Mouse (Mus musculus) spleen, adult 10 weeks (tissue): ENCODE results near the gene Tas2r103. TPM values are rescaled to one million over a fixed set of nuclear protein-coding genes. Genes with fewer than 3 reads are reported as not detected.

Source experiments
- polyA plus RNA-seq: library from polyadenylated mRNA; stranded (reverse); fragments of 350-450 nt; fragmentation: Illumina TruSeq; extraction: RNeasy Lipid Tissue Mini Kit (QIAGEN cat#74804); gene quantifications from one replicate; pipeline ENCODE4 v1.2.3, GENCODE M21; 2015; ENCODE audit warnings: low replicate concordance; ENCODE audit not compliant: insufficient read depth

Tas2r103 gene
- polyA plus RNA-seq, result not detected

GRCm38 (mm10) chr6:133037001-133037400 lies at the start of gene Tas2r103:
Tas2r103 (minus strand) TSS chr6:133037101.

DNA sequence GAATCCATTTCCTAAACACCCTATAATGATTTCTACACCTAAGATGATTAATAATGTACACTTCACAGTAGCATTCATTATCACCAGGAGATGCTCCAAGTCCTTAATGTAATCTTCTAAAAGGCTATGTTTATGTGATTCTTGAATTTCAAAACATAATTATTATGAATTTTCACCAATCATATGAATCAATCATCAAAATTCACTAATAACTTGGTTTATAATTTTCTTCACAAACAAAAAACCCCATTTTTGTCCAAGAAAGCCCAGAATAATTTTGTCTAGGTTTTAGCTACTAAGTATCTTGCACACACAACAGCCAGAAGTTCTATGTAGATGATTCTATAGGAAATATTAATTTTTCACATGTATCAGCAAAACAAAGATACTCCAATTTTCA lies 18.8 kb upstream of the Tas2r103 start, which contains the start of gene Tas2r140:
Gene Tas2r140, minus strand, starts transcription at position 101 of the 400 bp plus-strand sequence.

Other genes starting within 250 kb of the Tas2r103 start
- gene Tas2r117, start 234.3 kb downstream of the Tas2r103 start, polyA plus RNA-seq, result not detected
- not detected for gene Tas2r123, start 190.0 kb downstream of the Tas2r103 start, polyA plus RNA-seq
- not detected for gene Tas2r116, start 181.7 kb downstream of the Tas2r103 start, polyA plus RNA-seq
- not detected for gene Tas2r110, start 169.1 kb downstream of the Tas2r103 start, polyA plus RNA-seq
- gene Tas2r113, start 144.1 kb downstream of the Tas2r103 start, polyA plus RNA-seq, result not detected
- not detected for gene Tas2r125, start 127.5 kb downstream of the Tas2r103 start, polyA plus RNA-seq
- gene Tas2r129, start 86.0 kb downstream of the Tas2r103 start, polyA plus RNA-seq, result not detected
- not detected for gene Tas2r131, start 79.2 kb downstream of the Tas2r103 start, polyA plus RNA-seq
- not detected for gene Tas2r109, start 56.1 kb downstream of the Tas2r103 start, polyA plus RNA-seq
- not detected for gene Tas2r140, start 18.7 kb upstream of the Tas2r103 start, polyA plus RNA-seq
- gene Smim10l1, start 67.8 kb upstream of the Tas2r103 start, polyA plus RNA-seq, result 41.9 TPM